Mouse (Mus musculus) forelimb bud, embryonic 11.5 days (tissue): ENCODE measurements around the gene Sccpdh.
"Not testable (repeated sequence)": the region's sequence is repeated elsewhere in the genome, so short reads cannot be mapped to it uniquely, and the experiment has no call there.

ENCODE experiments used
- DNase-seq: peaks from one replicate; pipeline ENCODE4 v3.0.0-alpha.2; 2012; ENCODE audit warnings: low read depth, low spot score

Gene Sccpdh

GRCm38 (mm10) chr1:179668013-179668805 lies at the start of gene Sccpdh:
Gene Sccpdh, plus strand, starts transcription at chr1:179668210.
- peak; percentile 73 for DNase-seq

DNA sequence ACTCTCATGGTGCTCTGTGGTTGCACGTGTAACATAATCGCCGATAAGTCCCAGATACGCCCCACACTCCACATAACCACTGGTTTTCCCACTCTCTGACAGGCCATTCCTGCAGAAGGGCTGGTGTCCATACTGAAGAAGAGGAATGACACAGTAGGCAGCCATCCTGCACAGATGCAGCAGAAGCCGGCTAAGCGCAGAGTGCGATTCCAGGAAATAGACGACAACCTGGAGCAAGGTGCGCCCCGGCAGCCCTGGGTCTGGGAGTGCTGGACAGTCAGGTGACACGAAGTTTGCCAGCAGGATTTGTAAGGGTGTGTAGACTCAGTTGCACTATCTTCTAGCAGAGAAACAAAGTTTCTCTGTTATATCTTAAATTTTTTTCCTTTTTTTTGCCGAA lies 45.3 kb upstream of the Sccpdh start:
- no peak for DNase-seq

GRCm38 (mm10) chr1:179623657-179624056 lies 44.4 kb upstream of the Sccpdh start:
- DNase-seq, result no peak

DNA sequence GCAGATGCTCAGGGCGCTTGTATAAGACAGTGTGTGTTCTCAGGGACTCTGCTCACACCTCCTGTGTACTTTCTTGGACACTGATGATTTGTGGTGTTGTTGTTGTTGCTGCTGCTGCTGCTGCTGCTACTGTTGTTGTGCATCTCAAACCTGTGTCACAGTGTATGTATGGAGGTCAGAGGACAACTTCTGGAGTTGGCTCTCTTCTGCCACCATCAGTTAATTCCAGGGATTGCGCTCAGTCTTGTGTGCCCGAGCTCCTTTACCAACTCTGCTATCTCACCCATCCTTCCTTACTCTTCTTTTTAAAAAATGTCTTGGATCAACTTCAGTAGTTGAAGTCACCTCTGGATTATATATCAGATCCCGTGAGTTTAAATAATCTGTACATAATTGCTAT lies 43.7 kb upstream of the Sccpdh start:
- peak; percentile 32 for DNase-seq

- DNase-seq, result no peak
Observed at GRCm38 (mm10) chr1:179627855-179628254, 40.2 kb upstream of the Sccpdh start.

DNA sequence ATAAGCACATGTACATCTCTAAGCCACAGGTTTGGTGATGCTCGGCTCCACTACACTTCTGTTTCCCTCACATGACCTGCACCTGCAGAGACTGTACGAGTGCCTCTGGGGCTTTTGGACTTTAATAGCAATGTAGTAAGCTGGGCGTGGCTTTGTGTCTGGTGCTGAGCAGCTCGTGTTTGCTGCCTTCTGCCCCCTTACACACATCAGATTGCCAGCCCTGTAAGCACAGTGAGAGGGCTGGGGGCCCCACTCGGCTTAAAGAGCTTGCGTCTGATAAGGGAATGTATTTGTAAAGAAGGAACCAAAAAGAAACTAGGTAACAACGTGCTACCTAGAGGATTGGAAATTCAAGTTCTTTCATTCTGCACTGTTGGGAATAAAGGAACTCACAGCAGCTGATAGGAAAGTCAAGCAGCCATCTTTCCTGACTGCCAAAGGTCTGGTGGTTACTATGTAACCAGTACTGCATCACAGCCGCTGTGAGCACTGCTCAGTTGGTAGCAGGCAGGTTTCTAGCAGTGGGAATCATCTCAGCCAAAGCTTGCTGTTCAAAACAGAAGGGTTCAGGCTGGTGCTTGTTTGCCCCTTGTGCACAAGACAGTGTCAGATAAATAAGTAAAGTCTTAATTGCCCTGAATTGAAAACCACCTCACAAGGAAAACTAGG lies 39.4 kb upstream of the Sccpdh start:
- no peak for DNase-seq

GRCm38 (mm10) chr1:179629276-179629675 lies 38.7 kb upstream of the Sccpdh start:
- DNase-seq, result no peak

DNA sequence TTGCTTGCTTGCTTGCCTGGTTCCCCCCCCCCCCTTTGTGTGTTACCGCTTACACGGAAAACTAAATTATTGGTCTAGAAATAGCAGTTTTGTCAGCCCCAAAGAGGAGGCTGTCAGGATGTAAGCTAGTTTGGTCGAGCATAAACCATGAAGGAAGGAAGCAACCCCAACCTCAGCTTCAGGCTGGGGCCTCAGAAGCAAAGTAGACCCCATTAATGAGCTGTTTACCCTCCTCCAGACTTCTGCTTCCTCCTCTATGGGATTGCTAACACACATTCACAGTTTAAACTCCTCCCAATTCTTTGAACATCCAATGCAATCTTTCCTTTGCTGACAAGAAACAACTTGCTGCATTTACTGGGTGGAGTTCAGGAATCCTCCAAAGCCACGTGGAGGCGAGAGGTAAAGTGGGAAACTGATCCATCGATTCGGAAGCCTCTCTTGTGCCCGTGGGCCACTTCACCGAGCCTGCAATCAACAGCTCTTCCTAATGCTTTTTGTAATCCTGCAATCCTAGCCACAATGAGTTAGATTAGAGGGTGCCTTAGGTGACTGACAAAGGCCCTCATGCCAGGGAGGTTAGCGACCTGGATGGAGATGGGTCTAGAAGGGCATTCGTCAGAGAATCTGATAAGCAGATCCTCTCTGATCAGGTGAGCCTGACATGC lies 35.1 kb upstream of the Sccpdh start:
- DNase-seq, result no peak

DNA sequence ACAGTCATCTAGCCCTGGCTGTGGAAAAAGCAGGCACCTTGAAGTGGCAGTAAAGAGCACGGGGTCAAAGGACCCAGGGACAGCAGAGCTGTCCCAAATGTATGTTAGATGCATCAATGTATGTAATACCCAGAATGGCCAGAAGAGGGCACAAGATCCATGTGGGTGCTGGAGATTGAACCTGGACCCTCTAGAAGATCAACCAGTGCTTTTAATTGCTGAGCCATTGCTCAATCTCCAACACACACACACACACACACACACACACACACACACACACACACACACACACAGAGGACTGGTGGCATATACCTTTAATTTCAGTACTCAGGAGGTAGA lies 34.6 kb upstream of the Sccpdh start:
- peak; percentile 48 for DNase-seq

DNA sequence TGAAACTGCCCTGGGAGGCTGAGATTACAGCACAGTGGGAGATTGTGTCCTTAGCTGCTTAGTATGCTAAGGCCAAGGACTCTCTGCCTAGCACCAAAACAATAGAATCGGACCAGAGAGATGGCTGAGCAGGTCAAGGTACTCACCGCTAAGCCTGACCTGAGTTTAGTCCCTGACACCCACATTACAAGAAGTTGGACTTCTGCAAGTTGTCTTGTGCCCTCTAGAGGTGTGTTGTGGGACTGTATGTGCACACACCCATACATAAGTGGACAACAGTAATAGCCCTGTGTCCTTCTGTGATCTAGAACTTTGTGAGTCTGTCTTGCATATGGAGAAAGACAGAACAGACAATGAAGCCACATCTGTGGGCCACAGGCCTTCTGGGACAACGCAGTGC lies 33.9 kb upstream of the Sccpdh start:
- no peak for DNase-seq

GRCm38 (mm10) chr1:179642726-179643125 lies 25.3 kb upstream of the Sccpdh start:
- no peak for DNase-seq

DNA sequence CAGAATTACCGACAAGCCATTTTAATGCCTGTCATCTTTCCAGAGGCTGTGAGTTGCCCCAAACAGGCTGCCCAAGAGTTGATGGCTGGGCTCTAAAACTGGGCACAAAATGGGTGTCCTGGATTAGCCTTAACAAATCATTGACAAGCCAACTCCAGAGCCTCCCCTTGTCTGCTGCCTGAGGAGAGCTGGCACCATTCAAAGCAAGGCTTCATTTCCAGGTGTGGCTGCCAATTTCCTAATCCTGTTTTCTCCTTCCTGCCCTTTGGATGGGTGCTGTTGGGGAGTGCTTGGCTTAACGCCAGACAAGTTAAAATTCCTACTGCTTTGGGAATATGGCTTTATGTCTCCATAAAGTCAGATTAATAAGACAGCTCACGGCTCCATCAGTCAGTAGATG lies 23.9 kb upstream of the Sccpdh start:
- no peak for DNase-seq

DNA sequence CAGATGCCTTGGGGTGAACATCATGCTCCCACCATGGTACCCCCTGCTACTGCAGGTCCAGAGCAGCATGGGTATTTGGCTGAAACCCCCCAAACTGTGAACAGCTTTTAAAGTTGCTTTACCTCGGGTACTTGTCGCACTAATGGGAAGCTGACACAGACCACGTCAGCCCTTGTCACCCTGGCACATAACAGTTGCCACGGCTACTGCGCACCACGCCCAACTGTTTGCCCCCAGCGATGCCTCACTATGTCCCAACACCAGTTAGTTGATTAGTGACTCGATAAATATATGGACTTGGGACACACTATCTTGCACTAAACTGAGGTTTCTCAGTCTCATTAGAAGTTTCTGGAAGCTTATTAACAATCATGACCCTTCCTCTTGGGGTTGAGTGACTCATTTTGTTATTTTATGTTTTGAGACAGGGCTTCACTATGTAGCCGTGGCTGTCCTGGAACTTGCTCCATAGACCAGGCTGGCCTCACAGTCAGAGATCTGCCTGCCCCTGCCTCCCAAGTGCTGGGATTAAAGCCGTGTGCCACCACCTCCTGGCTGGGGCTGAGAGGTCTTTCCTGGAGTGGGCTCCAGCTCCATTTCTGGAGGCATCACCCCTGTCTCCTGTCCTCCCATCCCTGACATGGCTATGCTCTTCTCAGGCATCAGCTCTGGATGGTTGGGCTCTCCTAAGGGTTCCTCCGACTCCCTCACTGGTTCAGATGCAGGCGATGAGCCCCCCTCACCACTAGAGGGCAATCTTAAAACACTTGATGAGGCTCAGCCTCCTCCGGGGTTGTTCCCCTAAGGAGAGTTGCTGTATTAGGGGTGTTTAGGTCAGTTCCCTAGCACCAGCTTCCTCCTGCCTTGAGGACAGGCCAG lies 22.7 kb upstream of the Sccpdh start:
- peak; percentile 82 for DNase-seq

DNA sequence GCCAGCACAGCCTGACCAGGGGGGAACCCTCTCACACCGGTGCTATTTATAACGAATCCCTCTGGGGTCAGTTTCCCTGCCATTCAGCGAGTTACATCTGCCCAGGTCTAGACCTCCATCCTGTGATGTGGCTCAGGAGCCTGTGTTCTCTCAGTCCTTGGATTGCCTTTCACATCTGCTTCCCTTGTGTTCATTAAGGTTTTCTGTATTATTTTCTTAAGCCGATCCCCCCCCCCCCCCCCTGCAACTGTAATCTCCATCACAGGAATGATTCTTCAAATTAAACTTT lies 22.1 kb upstream of the Sccpdh start:
- no peak for DNase-seq

DNA sequence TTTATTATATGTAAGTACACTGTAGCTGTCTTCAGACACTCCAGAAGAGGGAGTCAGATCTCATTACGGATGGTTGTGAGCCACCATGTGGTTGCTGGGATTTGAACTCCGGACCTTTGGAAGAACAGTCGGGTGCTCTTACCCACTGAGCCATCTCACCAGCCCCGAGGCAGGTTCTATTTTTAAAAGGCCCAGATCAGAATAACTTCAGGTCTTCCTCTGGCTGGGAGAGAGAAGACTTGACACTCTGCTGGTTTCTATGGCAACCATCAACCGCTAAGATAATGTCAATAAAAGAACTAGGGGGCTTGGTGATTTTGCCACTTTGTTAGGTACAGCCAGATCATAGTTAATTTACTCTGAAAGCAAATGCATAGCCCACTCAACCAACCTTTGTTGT lies 19.3 kb upstream of the Sccpdh start:
- not testable (repeated sequence) for DNase-seq

DNA sequence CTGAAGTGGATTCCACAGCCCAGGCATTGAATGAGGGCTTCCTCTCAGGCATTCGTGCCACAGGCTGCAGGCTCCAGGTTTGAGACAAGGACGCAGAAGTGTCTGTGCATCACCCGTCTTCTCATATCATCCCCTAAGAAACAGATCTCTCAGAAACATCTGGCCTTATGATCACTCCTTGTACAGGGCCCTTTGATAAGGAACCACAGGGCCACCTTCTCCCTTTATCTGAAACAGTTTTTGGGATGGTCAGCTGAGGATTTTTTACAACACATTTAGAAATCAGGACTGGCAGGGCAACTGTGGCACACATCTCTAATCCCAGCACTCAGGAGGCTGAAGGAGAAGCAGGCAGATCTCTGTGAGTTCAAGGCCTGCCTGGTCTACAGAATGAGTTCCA lies 18.7 kb upstream of the Sccpdh start:
- DNase-seq, result no peak

GRCm38 (mm10) chr1:179650284-179650683 lies 17.7 kb upstream of the Sccpdh start:
- DNase-seq, result no peak

GRCm38 (mm10) chr1:179651224-179651623 lies 16.8 kb upstream of the Sccpdh start:
- no peak for DNase-seq

GRCm38 (mm10) chr1:179663065-179663464 lies 4.9 kb upstream of the Sccpdh start:
- DNase-seq, result no peak

GRCm38 (mm10) chr1:179664309-179664930 lies 3.6 kb upstream of the Sccpdh start:
- no peak for DNase-seq

DNA sequence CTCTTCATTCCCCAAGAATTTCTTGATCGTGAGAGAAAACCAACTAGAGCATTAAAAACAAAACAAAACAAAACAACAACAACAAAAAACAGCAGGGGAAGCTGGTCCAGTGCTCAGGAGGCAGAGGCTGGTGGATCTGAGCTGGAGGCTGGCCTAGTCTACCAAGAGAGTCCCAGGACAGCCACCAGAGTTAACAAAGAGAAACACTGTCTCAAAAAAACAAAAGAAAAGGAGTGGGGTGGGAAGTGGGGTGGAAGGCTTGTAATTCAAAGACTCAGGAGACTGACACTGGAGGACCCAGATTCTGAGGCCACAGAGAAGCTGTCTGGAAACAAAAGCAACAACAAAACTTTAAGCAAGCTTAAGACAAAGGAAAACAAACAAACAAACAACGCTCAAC lies 1.0 kb upstream of the Sccpdh start:
- DNase-seq, result no peak

- peak; percentile 7 for DNase-seq
Observed at GRCm38 (mm10) chr1:179667450-179667849, 560 bp upstream of the Sccpdh start.
